Mouse (Mus musculus) midbrain, embryonic 16.5 days (tissue): ENCODE results near the gene Tnnc2. TPM values are rescaled to one million over a fixed set of nuclear protein-coding genes. Genes with fewer than 3 reads are reported as not detected.

ENCODE experiments used
- polyA plus RNA-seq: library from polyadenylated mRNA; unstranded; fragments of >200 nt; fragmentation: Nextera tagmentation; extraction: Ambion mirVana; gene quantifications from 2 replicates; pipeline ENCODE4 v1.2.1, GENCODE M21; 2015

The Tnnc2 gene
- polyA plus RNA-seq, 1 experiment from 2014 or later: 0.43 TPM

Other genes with a start within 250 kb of the Tnnc2 start
- gene Wfdc2, start 217.6 kb downstream of the Tnnc2 start, polyA plus RNA-seq: 2.3 and 2.5 TPM in 2 replicates
- gene Spint3, start 206.5 kb downstream of the Tnnc2 start, polyA plus RNA-seq: not detected in 2 replicates
- not detected in 2 replicates for gene Wfdc6a, start 194.5 kb downstream of the Tnnc2 start, polyA plus RNA-seq
- not detected in 2 replicates for gene Eppin, start 186.4 kb downstream of the Tnnc2 start, polyA plus RNA-seq
- gene Wfdc6b, start 166.4 kb downstream of the Tnnc2 start, polyA plus RNA-seq: not detected in 2 replicates
- not detected in 2 replicates for gene Wfdc8, start 166.3 kb downstream of the Tnnc2 start, polyA plus RNA-seq
- gene Wfdc16, start 141.2 kb downstream of the Tnnc2 start, polyA plus RNA-seq: not detected in 2 replicates
- not detected in 2 replicates for gene Wfdc10, start 123.9 kb downstream of the Tnnc2 start, polyA plus RNA-seq
- not detected in 2 replicates for gene Wfdc9, start 123.4 kb downstream of the Tnnc2 start, polyA plus RNA-seq
- not detected in 2 replicates for gene Wfdc11, start 105.9 kb downstream of the Tnnc2 start, polyA plus RNA-seq
- not detected in 2 replicates for gene Wfdc13, start 94.9 kb downstream of the Tnnc2 start, polyA plus RNA-seq
- not detected in 2 replicates for gene Spint4, start 81.5 kb downstream of the Tnnc2 start, polyA plus RNA-seq
- not detected in 2 replicates for gene Spint5, start 64.7 kb downstream of the Tnnc2 start, polyA plus RNA-seq
- 1.5 and 1.7 TPM in 2 replicates for gene Wfdc3, start 34.0 kb downstream of the Tnnc2 start, polyA plus RNA-seq
- 55.1 and 58.4 TPM in 2 replicates for gene Dnttip1, start 34.0 kb downstream of the Tnnc2 start, polyA plus RNA-seq
- gene Ube2c, start 10.1 kb downstream of the Tnnc2 start, polyA plus RNA-seq: 35.4 and 45.7 TPM in 2 replicates
- 35.3 and 41.4 TPM in 2 replicates for gene Snx21, start 5.9 kb upstream of the Tnnc2 start, polyA plus RNA-seq
- gene Acot8, start 24.9 kb upstream of the Tnnc2 start, polyA plus RNA-seq: 17.8 and 19.6 TPM in 2 replicates
- gene Zswim3, start 25.1 kb upstream of the Tnnc2 start, polyA plus RNA-seq: 17.0 and 17.4 TPM in 2 replicates
- 29.5 and 29.9 TPM in 2 replicates for gene Zswim1, start 42.7 kb upstream of the Tnnc2 start, polyA plus RNA-seq
- gene Spata25, start 48.6 kb upstream of the Tnnc2 start, polyA plus RNA-seq: not detected in 2 replicates
- 95.4 and 95.6 TPM in 2 replicates for gene Ctsa, start 52.9 kb upstream of the Tnnc2 start, polyA plus RNA-seq
- gene Neurl2, start 53.5 kb upstream of the Tnnc2 start, polyA plus RNA-seq: 5.4 and 7.0 TPM in 2 replicates
- 83.9 and 84.4 TPM in 2 replicates for gene Pltp, start 77.7 kb upstream of the Tnnc2 start, polyA plus RNA-seq
- gene Pcif1, start 99.3 kb upstream of the Tnnc2 start, polyA plus RNA-seq: 78.9 and 85.6 TPM in 2 replicates
- gene Zfp335, start 131.8 kb upstream of the Tnnc2 start, polyA plus RNA-seq: 16.2 and 16.9 TPM in 2 replicates
- gene Mmp9, start 160.8 kb upstream of the Tnnc2 start, polyA plus RNA-seq: 26.7 and 28.0 TPM in 2 replicates
- 52.8 and 57.7 TPM in 2 replicates for gene Slc12a5, start 180.8 kb upstream of the Tnnc2 start, polyA plus RNA-seq